Mouse (Mus musculus) forebrain, embryonic 13.5 days (tissue): ENCODE measurements at regions not wholly inside any gene's neighbourhood (a gene's known extent, or its start where the extent isn't known, plus 50 kb on each side); places are given as distances from the start of the nearest gene placed in this dataset.

Source experiments
- ATAC-seq: fragments of 200-750 bp; cut with Nextera tagmentation; 2 replicates; pipeline ENCODE4 v1.8.0; 2017
- H3K27ac ChIP-seq: fragments of 300-500 bp; sonication (generic); 2 replicates; pipeline ENCODE4 v1.5.1; 2015; ENCODE audit warnings: inconsistent platforms, mild to moderate bottlenecking, moderate library complexity
- H3K27me3 ChIP-seq: fragments of 300-500 bp; sonication (generic); 2 replicates; pipeline ENCODE4 v1.6.1; 2015; ENCODE audit warnings: mild to moderate bottlenecking, inconsistent platforms
- H3K36me3 ChIP-seq: fragments of 300-500 bp; sonication (generic); 2 replicates; pipeline ENCODE4 v1.6.1; 2015; ENCODE audit warnings: mild to moderate bottlenecking, inconsistent platforms; ENCODE audit not compliant: poor library complexity, severe bottlenecking
- H3K4me1 ChIP-seq: fragments of 300-500 bp; sonication (generic); 2 replicates; pipeline ENCODE4 v1.6.1; 2015; ENCODE audit warnings: inconsistent platforms
- H3K4me2 ChIP-seq: fragments of 300-500 bp; sonication (generic); 2 replicates; pipeline ENCODE4 v1.6.1; 2015; ENCODE audit warnings: inconsistent platforms, mild to moderate bottlenecking, moderate library complexity
- H3K4me3 ChIP-seq: fragments of 300-500 bp; sonication (generic); 2 replicates; pipeline ENCODE4 v1.5.1; 2015; ENCODE audit warnings: mild to moderate bottlenecking, inconsistent platforms
- H3K9ac ChIP-seq: fragments of 300-500 bp; sonication (generic); 2 replicates; pipeline ENCODE4 v1.6.1; 2015; ENCODE audit warnings: mild to moderate bottlenecking, inconsistent platforms
- H3K9me3 ChIP-seq: fragments of 300-500 bp; sonication (generic); replicated peaks from 2 replicates; pipeline ENCODE4 v1.6.1; 2016; ENCODE audit warnings: inconsistent platforms
- WGBS: fragments of 180-500 bp; shearing (Covaris S2); methylation state at CpG from one replicate; pipeline ENCODE4 v1.1.7; 2015; 5-methylcytosine and 5-hydroxymethylcytosine counted together

GRCm38 (mm10) chr2:148579027-148579426 lies 93.4 kb upstream of the Nxt1 start:
- no peak overlapping the region for H3K4me2 ChIP-seq
- no peaks in the 10 kb centered on the region for H3K27me3 ChIP-seq
- 84% methylated on average over 5 of the region's 5 CpGs for WGBS
- H3K9me3 ChIP-seq, result no peaks in the 10 kb centered on the region
- no peaks in the 10 kb centered on the region for H3K36me3 ChIP-seq
- H3K27ac ChIP-seq, result no peak overlapping the region
- ATAC-seq, result no peak
- no peak overlapping the region for H3K9ac ChIP-seq
- H3K4me1 ChIP-seq, result no peaks in the 10 kb centered on the region
- no peak overlapping the region for H3K4me3 ChIP-seq

DNA sequence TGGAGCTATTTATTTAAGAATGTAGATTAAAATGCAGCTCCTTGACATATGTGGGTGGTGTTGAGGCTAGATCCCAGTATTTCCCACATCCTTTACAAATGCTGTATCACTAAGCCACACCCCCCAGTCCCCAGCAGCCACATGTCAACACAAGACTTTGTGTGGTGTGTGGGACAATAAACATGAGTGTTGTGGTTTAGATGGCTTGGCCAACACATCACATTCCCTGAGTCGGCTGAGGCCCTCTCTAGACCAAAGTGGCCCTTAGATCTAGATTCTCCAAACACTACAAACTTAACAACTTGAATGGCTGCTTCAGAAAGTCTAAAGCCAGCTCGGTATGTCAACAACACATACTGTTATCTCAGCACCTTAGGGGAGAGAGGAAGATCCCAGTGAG lies 94.2 kb upstream of the Nxt1 start:
- H3K4me1 ChIP-seq, result no peaks in the 10 kb centered on the region
- no peaks in the 10 kb centered on the region for H3K36me3 ChIP-seq
- no peaks in the 10 kb centered on the region for H3K27me3 ChIP-seq
- 89% methylated on average over 2 of the region's 2 CpGs for WGBS
- no peak for ATAC-seq
- no peak overlapping the region for H3K9ac ChIP-seq
- H3K27ac ChIP-seq, result no peak overlapping the region
- H3K4me3 ChIP-seq, result no peak overlapping the region
- H3K4me2 ChIP-seq, result no peak overlapping the region
- no peaks in the 10 kb centered on the region for H3K9me3 ChIP-seq

GRCm38 (mm10) chr2:148575433-148575832 lies 97.0 kb upstream of the Nxt1 start:
- WGBS, result 68% methylated on average over 3 of the region's 3 CpGs
- Histone ChIP-seq H3K27ac (no peak overlapping the region), H3K9me3 (no peaks in the 10 kb centered on the region), H3K4me1 (no peaks in the 10 kb centered on the region), H3K9ac (no peak overlapping the region), H3K4me3 (no peak overlapping the region), H3K36me3 (no peaks in the 10 kb centered on the region), H3K4me2 (no peak overlapping the region), H3K27me3 (no peaks in the 10 kb centered on the region)
- no peak for ATAC-seq

DNA sequence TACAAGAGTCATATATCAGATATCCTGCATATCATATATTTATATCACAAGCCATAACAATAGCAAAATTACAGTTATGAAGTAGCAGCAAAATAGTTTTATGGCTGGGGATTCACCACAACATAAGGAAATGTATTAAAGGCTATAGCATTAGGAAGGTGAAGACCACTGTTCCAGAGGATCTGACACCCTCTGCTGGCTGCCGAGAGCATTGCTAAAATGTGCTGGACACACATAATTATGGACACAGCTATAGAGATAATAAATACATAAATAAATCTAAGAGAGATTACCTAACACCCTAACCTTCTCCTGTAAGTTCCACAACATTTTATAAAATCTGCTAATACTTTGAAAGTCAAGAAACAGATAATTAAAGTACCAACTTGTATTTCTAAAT lies 100.2 kb upstream of the Nxt1 start:
- ATAC-seq, result no peak
- H3K9me3 ChIP-seq, result no peaks in the 10 kb centered on the region
- H3K9ac ChIP-seq, result no peak overlapping the region
- no peaks in the 10 kb centered on the region for H3K4me1 ChIP-seq
- no peaks in the 10 kb centered on the region for H3K27me3 ChIP-seq
- no peak overlapping the region for H3K4me3 ChIP-seq
- no peak overlapping the region for H3K27ac ChIP-seq
- no peak overlapping the region for H3K4me2 ChIP-seq
- WGBS, result 31% methylated on average over 1 of the region's 1 CpGs
- no peaks in the 10 kb centered on the region for H3K36me3 ChIP-seq

- 98% methylated on average over 1 of the region's 1 CpGs for WGBS
- Histone ChIP-seq H3K4me3 (no peak overlapping the region), H3K4me1 (no peaks in the 10 kb centered on the region), H3K36me3 (no peaks in the 10 kb centered on the region), H3K27me3 (no peaks in the 10 kb centered on the region), H3K9ac (no peak overlapping the region), H3K9me3 (no peaks in the 10 kb centered on the region), H3K4me2 (no peak overlapping the region), H3K27ac (no peak overlapping the region)
- no peak for ATAC-seq
Measured at GRCm38 (mm10) chr2:148571616-148572015, 100.8 kb upstream of the Nxt1 start.

- Histone ChIP-seq H3K4me2 (no peak overlapping the region), H3K27me3 (no peaks in the 10 kb centered on the region), H3K9me3 (no peaks in the 10 kb centered on the region), H3K4me1 (no peaks in the 10 kb centered on the region), H3K4me3 (no peak overlapping the region), H3K36me3 (no peaks in the 10 kb centered on the region), H3K9ac (no peak overlapping the region), H3K27ac (no peak overlapping the region)
- WGBS, result 90% methylated on average over 5 of the region's 5 CpGs
- no peak for ATAC-seq
Measured at GRCm38 (mm10) chr2:148571018-148571417, 101.4 kb upstream of the Nxt1 start.

DNA sequence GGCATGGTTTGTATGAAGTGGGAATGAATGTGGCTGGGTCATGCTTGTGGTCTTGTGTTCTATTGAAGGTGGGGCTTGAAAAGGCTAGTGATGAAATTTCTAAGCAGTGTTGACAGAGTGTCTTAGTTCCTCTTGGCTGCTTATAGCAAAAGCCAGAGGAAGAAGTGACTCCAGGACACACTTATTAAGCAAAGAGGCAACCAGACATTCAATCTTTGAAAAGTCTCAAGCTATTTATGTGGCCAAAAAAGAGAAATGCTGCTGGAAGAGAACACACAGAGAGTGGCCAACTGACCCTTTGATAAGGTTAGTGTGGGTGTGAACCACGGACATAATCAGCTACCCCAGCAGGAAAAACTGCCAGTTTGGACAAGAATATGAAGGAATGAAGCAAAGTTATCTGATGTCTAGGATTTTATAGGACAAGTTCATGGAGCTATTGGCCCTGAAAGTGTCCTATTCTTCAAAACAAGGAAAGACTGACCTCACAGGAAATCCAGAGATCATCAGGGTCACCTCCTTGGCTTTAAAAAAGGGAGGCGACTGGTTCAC lies 104.4 kb upstream of the Nxt1 start:
- 68% methylated on average over 2 of the region's 2 CpGs for WGBS
- no peaks in the 10 kb centered on the region for H3K9me3 ChIP-seq
- no peak overlapping the region for H3K27ac ChIP-seq
- H3K36me3 ChIP-seq, result no peaks in the 10 kb centered on the region
- no peak overlapping the region for H3K4me2 ChIP-seq
- H3K4me1 ChIP-seq, result no peaks in the 10 kb centered on the region
- H3K27me3 ChIP-seq, result no peaks in the 10 kb centered on the region
- no peak overlapping the region for H3K9ac ChIP-seq
- ATAC-seq, result no peak
- H3K4me3 ChIP-seq, result no peak overlapping the region

GRCm38 (mm10) chr2:148563390-148563789 lies 109.0 kb upstream of the Nxt1 start:
- no peak overlapping the region for H3K27ac ChIP-seq
- H3K4me1 ChIP-seq, result no peaks in the 10 kb centered on the region
- no peak overlapping the region for H3K9ac ChIP-seq
- no peak overlapping the region for H3K4me3 ChIP-seq
- no peaks in the 10 kb centered on the region for H3K9me3 ChIP-seq
- no peak for ATAC-seq
- no peak overlapping the region for H3K4me2 ChIP-seq
- no peaks in the 10 kb centered on the region for H3K36me3 ChIP-seq
- 85% methylated on average over 3 of the region's 3 CpGs for WGBS
- no peaks in the 10 kb centered on the region for H3K27me3 ChIP-seq

DNA sequence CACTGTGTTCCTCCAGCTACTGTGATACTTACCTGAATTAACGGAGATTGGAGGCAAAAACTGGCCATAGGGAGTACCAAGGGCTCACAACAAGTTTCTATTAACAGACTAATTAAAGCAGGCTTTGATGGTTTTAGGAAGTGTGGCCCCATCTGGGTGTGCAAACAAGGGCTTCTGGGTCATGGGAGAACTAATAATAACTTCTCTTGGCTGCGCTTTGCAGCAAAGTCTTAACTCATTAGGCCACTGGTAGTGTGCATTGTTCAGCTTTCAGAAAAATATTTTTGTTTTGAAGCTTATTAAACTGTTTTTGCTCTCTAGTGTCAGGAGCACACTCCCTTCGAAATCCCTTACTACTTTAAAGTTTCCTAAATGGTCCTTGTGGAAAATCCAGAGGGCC lies 110.4 kb upstream of the Nxt1 start:
- Histone ChIP-seq H3K27ac (no peak overlapping the region; the same call in 1 of the 2 replicates), H3K4me1 (no peaks in the 10 kb centered on the region), H3K9ac (no peak overlapping the region), H3K36me3 (no peaks in the 10 kb centered on the region), H3K4me3 (no peak overlapping the region), H3K4me2 (no peak overlapping the region), H3K9me3 (no peaks in the 10 kb centered on the region), H3K27me3 (no peaks in the 10 kb centered on the region)
- 59% methylated on average over 3 of the region's 3 CpGs for WGBS
- no peak for ATAC-seq

DNA sequence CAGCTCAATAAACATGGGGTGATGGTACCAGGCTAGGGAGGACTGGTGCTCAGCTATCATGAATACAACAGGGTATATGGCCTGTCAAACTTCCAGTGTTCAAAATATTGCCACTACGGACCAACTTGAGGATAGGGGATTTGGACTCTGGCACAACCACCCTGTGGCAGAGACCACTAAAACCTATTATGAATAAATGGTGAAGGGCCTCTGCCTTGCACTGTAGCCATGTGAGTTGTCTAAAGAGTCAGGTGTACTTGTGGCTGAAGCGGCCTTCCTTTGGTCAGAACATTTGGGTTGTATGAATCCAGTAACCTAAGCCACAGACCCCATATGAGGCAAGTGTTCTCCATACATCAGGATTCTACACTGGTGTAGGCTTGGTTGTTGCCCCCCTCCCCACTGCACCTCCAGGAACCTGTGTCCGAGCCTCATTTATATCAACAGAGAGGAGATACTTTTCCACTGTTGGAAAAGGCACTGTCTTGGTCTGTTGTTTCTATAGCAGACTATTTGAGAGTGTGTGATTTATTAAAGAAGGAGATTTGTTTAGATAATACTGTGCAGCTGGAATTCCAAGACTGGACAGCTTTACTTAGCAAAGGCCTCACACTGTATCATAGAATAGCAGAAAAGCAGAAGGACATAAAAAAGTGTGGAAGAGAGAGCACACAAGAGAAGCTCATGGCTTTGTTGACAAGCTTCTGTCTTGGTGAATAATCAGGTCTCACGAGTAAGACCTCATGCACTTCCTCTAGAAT lies 112.2 kb upstream of the Nxt1 start:
- Histone ChIP-seq H3K36me3 (no peaks in the 10 kb centered on the region), H3K27me3 (no peaks in the 10 kb centered on the region), H3K9ac (no peak overlapping the region), H3K9me3 (no peaks in the 10 kb centered on the region), H3K4me2 (no peak overlapping the region), H3K27ac (no peak overlapping the region), H3K4me1 (no peaks in the 10 kb centered on the region), H3K4me3 (no peak overlapping the region)
- 86% methylated on average over 4 of the region's 4 CpGs for WGBS
- no peak for ATAC-seq

DNA sequence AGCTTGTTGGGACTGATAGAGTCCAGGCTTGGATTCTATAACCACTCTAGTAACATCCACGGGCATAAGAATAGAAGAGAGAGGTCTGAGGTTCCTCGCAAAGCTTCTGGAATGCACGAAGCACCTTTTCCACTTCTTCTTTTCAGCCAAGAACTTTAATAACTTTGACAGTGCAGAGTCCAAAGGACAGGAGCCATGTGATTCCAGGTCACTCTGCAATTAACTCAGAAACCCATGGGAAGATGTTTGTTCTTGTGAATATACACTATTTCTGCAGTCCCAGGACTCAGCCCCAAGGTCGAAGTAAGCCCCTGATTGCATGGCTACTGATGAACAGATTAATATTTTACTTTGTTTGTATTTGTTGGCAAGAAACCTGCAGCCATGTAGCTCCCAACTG lies 113.0 kb upstream of the Nxt1 start:
- H3K4me2 ChIP-seq, result no peak overlapping the region
- H3K9me3 ChIP-seq, result no peaks in the 10 kb centered on the region
- no peaks in the 10 kb centered on the region for H3K36me3 ChIP-seq
- H3K27ac ChIP-seq, result no peak overlapping the region
- ATAC-seq, result no peak
- no peaks in the 10 kb centered on the region for H3K27me3 ChIP-seq
- H3K9ac ChIP-seq, result no peak overlapping the region
- WGBS, result 89% methylated on average over 4 of the region's 4 CpGs
- H3K4me1 ChIP-seq, result no peaks in the 10 kb centered on the region
- no peak overlapping the region for H3K4me3 ChIP-seq

DNA sequence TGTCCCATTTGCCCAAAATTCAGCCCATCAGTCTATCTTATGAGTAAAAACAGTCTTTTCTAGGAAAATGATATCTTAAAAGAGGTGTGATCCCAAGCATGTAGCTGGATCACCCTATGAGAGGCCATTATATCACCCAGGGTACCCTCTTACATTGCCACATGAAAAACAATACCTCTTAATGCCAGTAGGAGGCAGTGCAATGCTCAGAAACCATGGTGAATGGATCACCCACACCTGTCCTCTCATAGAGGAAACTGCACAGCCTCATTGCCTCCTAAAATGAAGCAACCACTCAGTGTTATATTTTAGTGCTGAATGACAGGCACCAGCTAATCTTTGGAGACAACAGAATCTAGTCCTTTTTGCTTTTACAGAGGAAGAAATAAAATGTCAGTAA lies 114.0 kb upstream of the Nxt1 start:
- no peak for ATAC-seq
- Histone ChIP-seq H3K9me3 (no peaks in the 10 kb centered on the region), H3K4me1 (no peaks in the 10 kb centered on the region), H3K27me3 (no peaks in the 10 kb centered on the region), H3K27ac (no peak overlapping the region), H3K9ac (no peak overlapping the region), H3K4me2 (no peak overlapping the region), H3K36me3 (no peaks in the 10 kb centered on the region), H3K4me3 (no peak overlapping the region)

DNA sequence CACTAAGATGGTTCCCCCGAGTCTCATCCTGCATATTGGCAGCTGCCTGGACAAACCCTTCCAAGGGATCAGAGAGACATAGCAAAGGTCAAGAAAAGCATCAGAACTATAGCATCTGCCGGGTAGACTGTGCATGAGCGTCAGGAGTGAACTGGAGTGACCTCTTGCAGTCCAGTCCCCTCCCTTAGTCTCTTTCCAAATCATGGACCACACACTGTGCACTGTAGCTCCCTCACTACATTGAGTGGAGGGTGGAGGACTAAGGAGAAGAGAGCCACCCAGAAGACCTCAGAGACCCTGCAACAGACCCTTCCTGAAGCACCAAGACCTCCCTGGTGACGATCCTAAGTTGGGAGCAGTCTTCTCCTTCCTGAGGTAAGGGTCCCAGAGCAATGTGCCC lies 107.8 kb upstream of the Cd93 start:
- 87% methylated on average over 4 of the region's 4 CpGs for whole genome bisulfite sequencing
- Histone ChIP-seq H3K4me1 (no peaks in the 10 kb centered on the region), H3K4me2 (no peak overlapping the region), H3K4me3 (no peak overlapping the region), H3K27ac (no peak overlapping the region), H3K36me3 (no peaks in the 10 kb centered on the region), H3K9ac (no peak overlapping the region), H3K27me3 (no peaks in the 10 kb centered on the region), H3K9me3 (no peaks in the 10 kb centered on the region)
- ATAC-seq, result no peak
